Mouse (Mus musculus) C2C12 (cell line): Measurements from ENCODE around the gene Rasl10a.

Experiments
- CTCF ChIP-seq: IDR thresholded peaks from one replicate; pipeline ENCODE4 v1.5.1; 2011; ENCODE audit not compliant: control insufficient read depth, insufficient read depth, insufficient read length
- MAX ChIP-seq: IDR thresholded peaks from one replicate; pipeline ENCODE4 v1.6.1; 2011; ENCODE audit warnings: mild to moderate bottlenecking, control low read depth
- MYOD1 ChIP-seq: IDR thresholded peaks from one replicate; pipeline ENCODE4 v1.6.1; 2011; ENCODE audit warnings: low read depth; ENCODE audit not compliant: control insufficient read depth, insufficient read length

DNA sequence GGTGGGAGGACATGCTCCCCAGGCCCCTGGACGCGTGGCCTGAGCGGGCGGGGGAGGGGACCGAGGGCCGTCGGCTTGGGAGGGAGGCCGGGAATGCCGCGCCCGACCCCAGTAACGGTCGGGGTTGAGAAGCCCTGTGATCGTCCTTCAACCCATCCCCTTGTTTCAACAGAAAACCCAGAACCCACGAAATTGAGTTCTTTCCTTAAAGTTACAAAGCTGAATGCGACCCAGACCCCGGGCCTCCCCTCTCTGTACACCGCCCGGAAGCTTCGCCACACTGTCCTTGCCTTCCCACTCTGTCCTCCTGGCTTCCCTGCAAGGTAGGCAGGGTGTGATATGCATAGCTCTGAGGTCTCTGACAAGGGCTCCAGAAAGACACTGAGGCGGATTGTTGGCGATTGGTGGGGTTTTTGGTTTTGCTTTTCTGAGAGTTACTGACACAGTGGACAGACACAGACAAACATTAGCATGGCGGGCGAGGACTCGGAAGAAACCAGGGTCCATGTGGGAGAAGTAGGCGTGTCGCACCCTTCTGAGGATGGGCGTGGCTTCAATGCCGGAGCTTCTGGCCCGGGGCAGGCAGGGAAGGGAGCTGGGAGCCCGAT is 41.8 kb downstream of the Rasl10a start:
- TF ChIP-seq CTCF = no peak
- peak; percentile 86 for TF ChIP-seq MAX
- no peak for TF ChIP-seq MYOD1
